Mouse (Mus musculus): ENCODE results near the gene Il25. TPM values are rescaled to one million over a fixed set of nuclear protein-coding genes. Genes with fewer than 3 reads are reported as not detected.

Il25 gene
- polyA plus RNA-seq, 1 experiment, result not detected

- peaks cover 3% of the 10 kb centered on the region; the same call in 1 of the 2 replicates for H3K4me1 ChIP-seq (ENCODE audit: control insufficient read depth, insufficient read depth, insufficient read length, low read length)
- H3K27ac ChIP-seq (replicated peaks; ENCODE audit: low read depth, low read length), result no peak overlapping the region
- H3K4me3 ChIP-seq (ENCODE audit: insufficient read depth, low read depth, low read length), result peak overlapping the region; percentile 96
These were observed 19.2 kb upstream of the Il25 start for GRCm38 (mm10) chr14:54913343-54913742.

- no peak overlapping the region for H3K27ac ChIP-seq (replicated peaks; ENCODE audit: low read depth, low read length)
- H3K4me1 ChIP-seq (ENCODE audit: control insufficient read depth, insufficient read depth, insufficient read length, low read length), result no peaks in the 10 kb centered on the region
- H3K4me3 ChIP-seq (ENCODE audit: insufficient read depth, low read depth, low read length), result no peak overlapping the region
These were observed 12.3 kb upstream of the Il25 start for GRCm38 (mm10) chr14:54920076-54920685.

GRCm38 (mm10) chr14:54924641-54925348 lies 7.7 kb upstream of the Il25 start:
- peak overlapping the region; percentile 57 for H3K4me3 ChIP-seq (ENCODE audit: insufficient read depth, low read depth, low read length)
- H3K27ac ChIP-seq (replicated peaks; ENCODE audit: low read depth, low read length), result peak overlapping the region; percentile 19; the same call in 1 of the 2 replicates
- H3K4me1 ChIP-seq (ENCODE audit: control insufficient read depth, insufficient read depth, insufficient read length, low read length), result no peaks in the 10 kb centered on the region

DNA sequence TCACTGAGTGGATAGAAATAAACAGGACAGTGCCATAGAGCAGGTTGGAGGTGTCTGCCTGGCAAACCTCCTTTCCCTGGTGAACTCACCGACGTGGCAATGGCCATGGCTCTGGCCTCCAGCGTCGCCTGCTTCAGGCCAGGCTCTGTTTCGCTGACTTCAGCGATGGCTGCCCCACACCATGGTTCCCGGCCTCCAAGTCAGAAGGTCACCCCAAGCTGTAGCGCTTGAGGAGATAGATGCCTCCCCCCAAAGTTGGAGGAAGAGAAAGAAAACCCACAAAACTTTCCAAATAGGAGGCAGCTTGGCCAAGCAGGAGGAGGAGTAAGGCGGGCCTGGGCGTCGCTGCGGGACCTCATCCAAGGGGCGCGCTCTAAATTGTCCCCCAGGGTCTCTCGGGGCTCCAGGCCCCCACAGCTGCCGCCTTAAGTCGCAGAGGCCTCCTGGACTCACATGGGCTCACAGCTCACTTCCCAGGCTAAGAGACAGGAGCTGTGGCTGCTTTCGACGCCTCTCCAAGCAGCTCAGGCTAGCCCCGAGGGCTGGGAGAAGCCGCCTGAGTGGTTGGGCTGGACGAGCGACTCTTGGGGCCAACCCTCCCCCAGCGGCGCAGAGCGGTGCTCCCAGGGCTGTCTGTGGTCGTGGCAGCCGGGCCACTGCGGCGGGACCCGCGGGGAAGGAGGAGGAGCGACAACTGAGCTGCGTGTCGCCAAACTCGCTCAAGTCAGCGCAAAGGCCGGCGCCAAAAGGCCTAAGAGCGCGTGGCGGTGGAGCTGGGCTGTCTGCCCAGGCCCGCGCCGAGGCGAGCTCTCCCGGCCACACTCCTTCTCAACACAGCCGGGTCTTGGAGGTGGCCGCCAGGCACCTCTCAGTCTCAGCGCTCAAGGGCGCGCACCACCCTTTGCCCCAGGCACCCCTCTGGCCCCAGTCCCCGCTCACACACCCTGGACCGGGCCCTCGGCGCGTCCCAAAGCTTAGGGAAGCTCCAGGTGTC lies 6.8 kb upstream of the Il25 start, which contains the start of gene Efs:
Gene Efs, minus strand, starts transcription at position 778 of the 994 bp plus-strand sequence.
- H3K27ac ChIP-seq (replicated peaks; ENCODE audit: low read depth, low read length), result peak within 1 kb of the TSS; percentile 48

GRCm38 (mm10) chr14:54926401-54927158 lies 5.9 kb upstream of the Il25 start:
- H3K4me3 ChIP-seq (ENCODE audit: insufficient read depth, low read depth, low read length), result peak overlapping the region; percentile 57
- no peaks in the 10 kb centered on the region for H3K4me1 ChIP-seq (ENCODE audit: control insufficient read depth, insufficient read depth, insufficient read length, low read length)
- 0 out of 2 replicates have a peak overlapping the region, but pooled peaks have one; percentile 12 for H3K27ac ChIP-seq (replicated peaks; ENCODE audit: low read depth, low read length)

More for the DNA sequence above, 6.8 kb upstream of the Il25 start, which contains the start of gene Efs:
- Histone ChIP-seq H3K4me1 (ENCODE audit: control insufficient read depth, insufficient read depth, insufficient read length, low read length) (no peaks in the 10 kb centered on the region), H3K4me3 (ENCODE audit: insufficient read depth, low read depth, low read length) (peak within 1 kb of the TSS; percentile 57)

GRCm38 (mm10) chr14:54927296-54927695 lies 5.2 kb upstream of the Il25 start:
- no peak overlapping the region for H3K4me3 ChIP-seq (ENCODE audit: insufficient read depth, low read depth, low read length)
- no peak overlapping the region for H3K27ac ChIP-seq (replicated peaks; ENCODE audit: low read depth, low read length)
- no peaks in the 10 kb centered on the region for H3K4me1 ChIP-seq (ENCODE audit: control insufficient read depth, insufficient read depth, insufficient read length, low read length)

DNA sequence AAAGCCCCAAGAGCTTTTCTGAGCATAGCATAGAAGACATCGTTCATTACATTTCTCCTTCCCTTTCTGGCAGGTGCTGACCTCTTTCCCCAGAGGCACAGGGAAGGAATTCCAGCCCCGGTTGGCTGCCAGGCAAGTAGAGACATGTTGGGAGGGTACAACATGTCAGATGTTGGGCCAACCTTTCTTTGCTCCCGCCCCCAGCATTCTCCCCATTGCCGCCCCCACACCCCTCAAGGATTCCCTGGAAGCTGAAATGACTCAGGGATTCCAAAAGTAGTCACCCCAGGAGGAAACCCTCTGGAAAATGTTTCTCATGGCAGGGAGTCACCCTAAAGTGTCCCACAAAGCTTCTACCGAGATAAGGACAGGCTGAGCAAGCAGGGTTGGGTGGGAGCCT lies 2.7 kb upstream of the Il25 start:
- Histone ChIP-seq H3K27ac (replicated peaks; ENCODE audit: low read depth, low read length) (no peak overlapping the region), H3K4me3 (ENCODE audit: insufficient read depth, low read depth, low read length) (no peak overlapping the region), H3K4me1 (ENCODE audit: control insufficient read depth, insufficient read depth, insufficient read length, low read length) (no peaks in the 10 kb centered on the region)

GRCm38 (mm10) chr14:54930431-54930830 lies 2.1 kb upstream of the Il25 start:
- Histone ChIP-seq H3K4me1 (ENCODE audit: control insufficient read depth, insufficient read depth, insufficient read length, low read length) (no peaks in the 10 kb centered on the region), H3K27ac (replicated peaks; ENCODE audit: low read depth, low read length) (no peak overlapping the region), H3K4me3 (ENCODE audit: insufficient read depth, low read depth, low read length) (no peak overlapping the region)

DNA sequence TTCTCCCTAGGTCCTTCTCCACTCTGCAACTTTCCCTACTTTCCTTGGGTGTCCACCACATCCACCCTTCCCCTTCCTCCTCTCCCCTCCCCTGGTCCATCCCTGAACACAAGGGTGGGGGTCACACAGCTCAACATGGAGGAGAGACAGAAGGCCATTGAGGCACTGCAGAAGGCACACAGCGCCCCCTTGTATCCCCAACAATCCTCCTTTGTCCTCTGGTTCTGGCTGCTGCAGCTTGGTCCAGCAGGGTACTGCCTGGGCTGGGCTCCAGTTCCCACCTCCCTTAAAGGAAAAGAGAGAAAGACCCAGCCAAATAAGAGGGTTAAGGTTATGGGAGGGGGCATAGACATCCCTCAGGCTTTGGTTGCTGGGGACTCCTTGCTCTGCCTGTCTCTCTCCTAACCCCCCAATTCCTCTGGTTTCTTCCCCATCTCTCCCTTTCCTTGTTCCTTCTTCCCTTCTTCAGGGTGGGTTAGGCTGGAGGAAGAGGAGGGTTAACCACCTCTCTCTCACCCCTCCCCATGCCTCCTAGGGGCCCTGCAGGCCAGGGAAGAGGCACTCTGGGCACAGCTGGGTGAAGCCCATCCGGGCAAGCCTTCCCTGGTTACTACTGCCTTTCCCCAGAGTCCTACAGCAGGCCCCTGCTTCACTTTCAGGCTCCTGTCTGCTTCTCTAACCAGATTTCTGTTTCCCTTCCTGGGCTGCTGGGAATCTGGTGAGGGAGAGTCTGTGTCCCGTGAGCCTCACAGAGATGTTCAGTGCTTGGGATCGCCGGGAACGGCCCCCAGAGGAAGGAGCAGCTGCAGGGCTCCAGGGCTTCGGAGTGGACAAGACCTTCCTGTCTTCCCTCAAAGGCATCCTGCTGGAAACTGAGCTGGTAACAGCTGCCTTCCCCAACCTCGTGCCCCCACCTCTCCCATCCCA lies 3.7 kb downstream of the Il25 start, which contains the start of gene Cmtm5:
Gene Cmtm5, plus strand, starts transcription at position 358 of the 927 bp plus-strand sequence.
- no peak within 1 kb of the TSS for H3K27ac ChIP-seq (replicated peaks; ENCODE audit: low read depth, low read length)
- H3K4me3 ChIP-seq (ENCODE audit: insufficient read depth, low read depth, low read length), result no peak within 1 kb of the TSS
- no peaks in the 10 kb centered on the region for H3K4me1 ChIP-seq (ENCODE audit: control insufficient read depth, insufficient read depth, insufficient read length, low read length)

- Histone ChIP-seq H3K27ac (replicated peaks; ENCODE audit: low read depth, low read length) (no peak overlapping the region), H3K4me3 (ENCODE audit: insufficient read depth, low read depth, low read length) (no peak overlapping the region), H3K4me1 (ENCODE audit: control insufficient read depth, insufficient read depth, insufficient read length, low read length) (no peaks in the 10 kb centered on the region)
These were observed 4.3 kb downstream of the Il25 start for GRCm38 (mm10) chr14:54936831-54937160.

DNA sequence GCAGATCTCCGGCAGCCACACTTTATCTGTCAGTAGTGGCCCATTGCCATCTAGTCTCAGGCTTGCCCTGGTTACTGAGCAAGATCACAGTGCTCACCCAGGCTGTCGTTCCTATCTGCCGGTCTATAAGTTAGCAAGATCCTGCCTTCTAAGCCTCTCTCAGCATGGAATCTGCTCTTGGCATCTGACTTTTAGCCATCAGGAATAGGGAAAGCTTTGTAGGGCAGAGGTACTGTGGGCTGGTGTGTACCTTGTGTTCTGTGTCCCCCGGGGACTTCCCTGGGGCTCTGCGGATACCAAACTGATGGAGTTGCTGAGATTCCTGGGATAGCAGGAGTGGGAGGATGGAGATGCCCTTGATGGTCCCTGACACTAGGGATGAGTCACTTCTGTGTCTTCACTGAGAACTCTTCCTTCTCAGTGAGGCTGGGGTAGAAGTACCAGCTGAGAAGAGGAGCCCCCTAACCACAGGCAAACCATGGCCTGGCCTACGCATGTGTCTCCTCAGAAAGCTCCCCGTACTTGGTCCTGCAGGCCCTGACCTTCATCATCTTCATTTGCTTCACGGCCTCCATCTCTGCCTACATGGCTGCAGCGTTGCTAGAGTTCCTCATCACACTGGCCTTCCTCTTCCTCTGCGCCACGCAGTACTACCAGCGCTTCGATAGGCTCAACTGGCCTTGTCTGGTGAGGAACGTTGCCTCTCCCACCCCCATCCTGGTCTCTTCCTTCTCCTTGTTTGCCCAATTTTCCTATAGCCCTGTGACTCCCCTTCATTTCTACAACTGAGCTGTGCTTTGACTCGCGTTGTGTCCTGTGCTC lies 5.1 kb downstream of the Il25 start:
- Histone ChIP-seq H3K4me3 (ENCODE audit: insufficient read depth, low read depth, low read length) (no peak overlapping the region), H3K4me1 (ENCODE audit: control insufficient read depth, insufficient read depth, insufficient read length, low read length) (no peaks in the 10 kb centered on the region), H3K27ac (replicated peaks; ENCODE audit: low read depth, low read length) (no peak overlapping the region)

- no peak overlapping the region for H3K4me3 ChIP-seq (ENCODE audit: insufficient read depth, low read depth, low read length)
- H3K4me1 ChIP-seq (ENCODE audit: control insufficient read depth, insufficient read depth, insufficient read length, low read length), result no peaks in the 10 kb centered on the region
- no peak overlapping the region for H3K27ac ChIP-seq (replicated peaks; ENCODE audit: low read depth, low read length)
These were observed 6.1 kb downstream of the Il25 start for GRCm38 (mm10) chr14:54938431-54939219.
